Mouse (Mus musculus): ENCODE data around the gene Cacna1e. TPM values are rescaled to one million over a fixed set of nuclear protein-coding genes. Genes with fewer than 3 reads are reported as not detected.

The Cacna1e gene
- polyA plus RNA-seq, 1 experiment from 2014 or later = 0.12 TPM

DNA sequence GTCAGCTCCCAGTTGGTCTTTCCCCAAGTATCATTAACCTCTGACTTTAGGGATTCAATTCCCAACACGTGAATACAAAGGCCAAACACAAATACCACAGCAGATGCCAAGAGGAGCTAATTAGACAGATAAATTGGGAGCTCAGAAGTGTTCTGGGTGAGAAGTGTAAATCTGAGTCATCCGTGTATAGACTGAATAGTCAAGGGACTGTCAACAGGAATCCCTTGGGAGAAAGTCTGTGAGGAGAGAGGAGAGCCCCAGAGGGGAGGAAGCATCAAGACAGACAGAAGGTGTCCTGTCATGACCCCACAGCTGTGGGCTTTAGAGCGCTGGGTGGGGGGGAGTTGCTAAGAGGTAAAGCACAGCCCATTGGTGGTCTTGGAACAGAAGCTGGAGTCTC is 276.9 kb downstream of the Cacna1e start:
- WGBS = 53% methylated on average over 3 of the region's 3 CpGs

GRCm38 (mm10) chr1:154605601-154606000 is 278.7 kb downstream of the Cacna1e start:
- H3K4me3 ChIP-seq = no peak overlapping the region
- 76% methylated on average over 2 of the region's 2 CpGs for WGBS
- H3K27ac ChIP-seq (replicated peaks) = no peak overlapping the region
- H3K9me3 ChIP-seq = no peaks in the 10 kb centered on the region
- H3K9ac ChIP-seq = no peak overlapping the region
- ATAC-seq (ENCODE audit: extremely low read depth, insufficient number of reproducible peaks, low FRiP score, low TSS enrichment) = no peak
- H3K4me1 ChIP-seq = no peaks in the 10 kb centered on the region
- no peak overlapping the region for H3K4me2 ChIP-seq
- H3K27me3 ChIP-seq (replicated peaks) = no peaks in the 10 kb centered on the region
- no peaks in the 10 kb centered on the region for H3K36me3 ChIP-seq

More for the DNA sequence above, 276.9 kb downstream of the Cacna1e start:
- Histone ChIP-seq H3K9ac (no peak overlapping the region), H3K36me3 (no peaks in the 10 kb centered on the region), H3K27ac (replicated peaks) (no peak overlapping the region), H3K27me3 (replicated peaks) (no peaks in the 10 kb centered on the region), H3K4me3 (no peak overlapping the region), H3K9me3 (no peaks in the 10 kb centered on the region), H3K4me2 (no peak overlapping the region), H3K4me1 (no peaks in the 10 kb centered on the region)
- no peak for ATAC-seq (ENCODE audit: extremely low read depth, insufficient number of reproducible peaks, low FRiP score, low TSS enrichment)

DNA sequence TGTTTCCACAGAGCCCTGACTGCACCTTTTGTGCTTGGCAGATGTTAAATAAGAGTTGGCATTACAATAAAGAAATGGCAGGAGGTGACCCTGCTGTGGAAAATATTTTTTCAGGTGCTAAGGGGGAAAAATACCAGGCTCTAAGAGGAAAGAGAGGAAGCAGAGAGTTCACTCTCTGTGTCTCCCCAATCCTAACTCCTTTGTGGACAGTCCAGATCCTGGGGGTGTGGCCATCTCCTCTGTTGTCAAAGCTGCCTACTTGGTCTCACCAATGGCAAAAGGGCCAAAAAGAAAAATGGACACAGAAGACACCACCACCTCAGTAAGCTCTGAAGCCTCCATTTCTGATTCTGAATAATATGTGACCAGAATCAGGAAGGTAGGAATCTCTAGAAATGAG is 280.5 kb downstream of the Cacna1e start:
- Histone ChIP-seq H3K4me3 (no peak overlapping the region), H3K36me3 (no peaks in the 10 kb centered on the region)

GRCm38 (mm10) chr1:154602531-154602930 is 281.8 kb downstream of the Cacna1e start:
- Histone ChIP-seq H3K4me1 (no peaks in the 10 kb centered on the region), H3K36me3 (no peaks in the 10 kb centered on the region), H3K9me3 (no peaks in the 10 kb centered on the region), H3K27ac (replicated peaks) (no peak overlapping the region), H3K9ac (no peak overlapping the region), H3K27me3 (replicated peaks) (no peaks in the 10 kb centered on the region), H3K4me3 (no peak overlapping the region), H3K4me2 (no peak overlapping the region)
- ATAC-seq (ENCODE audit: extremely low read depth, insufficient number of reproducible peaks, low FRiP score, low TSS enrichment) = no peak
- WGBS = 76% methylated on average over 1 of the region's 1 CpGs

More for the DNA sequence above, 280.5 kb downstream of the Cacna1e start:
- Histone ChIP-seq H3K4me2 (no peak overlapping the region), H3K27ac (replicated peaks) (no peak overlapping the region), H3K4me1 (no peaks in the 10 kb centered on the region), H3K27me3 (replicated peaks) (no peaks in the 10 kb centered on the region), H3K9ac (no peak overlapping the region), H3K9me3 (no peaks in the 10 kb centered on the region)
- no peak for ATAC-seq (ENCODE audit: extremely low read depth, insufficient number of reproducible peaks, low FRiP score, low TSS enrichment)

DNA sequence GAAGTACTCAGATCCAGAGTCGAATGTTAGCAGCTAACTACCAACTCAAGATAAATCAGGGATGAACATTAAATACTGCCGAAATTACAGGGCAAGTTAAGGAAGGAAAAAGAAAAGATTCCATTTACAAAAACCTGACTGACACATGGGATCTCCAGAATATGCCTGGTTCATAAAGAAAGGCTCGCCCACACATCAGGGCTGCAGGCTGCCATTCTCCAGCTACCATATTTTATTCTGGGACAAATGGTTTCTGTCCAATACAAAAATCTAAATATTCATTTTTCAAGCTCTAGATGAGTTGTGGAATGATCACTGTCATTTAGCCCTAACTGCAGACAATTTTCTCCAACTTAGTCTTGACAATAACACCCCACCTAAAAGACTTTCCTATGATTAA is 301.8 kb downstream of the Cacna1e start:
- no peaks in the 10 kb centered on the region for H3K36me3 ChIP-seq
- H3K4me1 ChIP-seq = no peaks in the 10 kb centered on the region
- no peak overlapping the region for H3K4me3 ChIP-seq
- no peak for ATAC-seq (ENCODE audit: extremely low read depth, insufficient number of reproducible peaks, low FRiP score, low TSS enrichment)
- no peak overlapping the region for H3K27ac ChIP-seq (replicated peaks)
- 70% methylated on average over 3 of the region's 3 CpGs for WGBS
- H3K9me3 ChIP-seq = no peaks in the 10 kb centered on the region
- no peak overlapping the region for H3K4me2 ChIP-seq
- no peaks in the 10 kb centered on the region for H3K27me3 ChIP-seq (replicated peaks)
- no peak overlapping the region for H3K9ac ChIP-seq

- no peaks in the 10 kb centered on the region for H3K27me3 ChIP-seq (replicated peaks)
- no peak for ATAC-seq (ENCODE audit: extremely low read depth, insufficient number of reproducible peaks, low FRiP score, low TSS enrichment)
- H3K27ac ChIP-seq (replicated peaks) = no peak overlapping the region
- H3K9ac ChIP-seq = no peak overlapping the region
- H3K9me3 ChIP-seq = no peaks in the 10 kb centered on the region
- 59% methylated on average over 2 of the region's 2 CpGs for WGBS
- no peak overlapping the region for H3K4me3 ChIP-seq
- no peaks in the 10 kb centered on the region for H3K36me3 ChIP-seq
- H3K4me2 ChIP-seq = no peak overlapping the region
- H3K4me1 ChIP-seq = no peaks in the 10 kb centered on the region
These were observed 304.4 kb downstream of the Cacna1e start for GRCm38 (mm10) chr1:154579929-154580328.

DNA sequence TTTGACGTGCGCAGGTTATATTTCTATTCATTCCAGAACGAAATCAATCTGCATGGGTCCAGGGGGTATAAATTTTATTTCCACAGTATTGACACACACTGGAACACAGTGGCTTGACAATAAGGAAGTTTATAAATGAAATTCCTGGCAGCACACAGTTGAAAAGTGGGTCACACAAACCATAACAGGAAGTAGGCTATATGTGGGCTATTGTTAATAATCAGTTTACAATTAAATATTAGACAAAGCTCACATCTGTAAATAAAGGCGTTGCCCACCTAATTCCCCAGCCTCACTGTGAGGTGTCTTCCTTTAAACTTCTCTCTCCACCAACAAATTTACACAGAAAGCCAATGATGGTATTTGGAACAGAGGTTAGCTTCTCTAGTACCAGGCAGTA is 305.6 kb downstream of the Cacna1e start:
- 75% methylated on average over 4 of the region's 4 CpGs for WGBS
- Histone ChIP-seq H3K27me3 (replicated peaks) (no peaks in the 10 kb centered on the region), H3K9ac (no peak overlapping the region), H3K36me3 (no peaks in the 10 kb centered on the region), H3K4me3 (no peak overlapping the region), H3K27ac (replicated peaks) (no peak overlapping the region), H3K4me1 (no peaks in the 10 kb centered on the region), H3K4me2 (no peak overlapping the region), H3K9me3 (no peaks in the 10 kb centered on the region)
- no peak for ATAC-seq (ENCODE audit: extremely low read depth, insufficient number of reproducible peaks, low FRiP score, low TSS enrichment)

- no peaks in the 10 kb centered on the region for H3K9me3 ChIP-seq
- no peak for ATAC-seq (ENCODE audit: extremely low read depth, insufficient number of reproducible peaks, low FRiP score, low TSS enrichment)
- WGBS = 64% methylated on average over 2 of the region's 2 CpGs
These were observed 307.9 kb downstream of the Cacna1e start for GRCm38 (mm10) chr1:154576418-154576817.

DNA sequence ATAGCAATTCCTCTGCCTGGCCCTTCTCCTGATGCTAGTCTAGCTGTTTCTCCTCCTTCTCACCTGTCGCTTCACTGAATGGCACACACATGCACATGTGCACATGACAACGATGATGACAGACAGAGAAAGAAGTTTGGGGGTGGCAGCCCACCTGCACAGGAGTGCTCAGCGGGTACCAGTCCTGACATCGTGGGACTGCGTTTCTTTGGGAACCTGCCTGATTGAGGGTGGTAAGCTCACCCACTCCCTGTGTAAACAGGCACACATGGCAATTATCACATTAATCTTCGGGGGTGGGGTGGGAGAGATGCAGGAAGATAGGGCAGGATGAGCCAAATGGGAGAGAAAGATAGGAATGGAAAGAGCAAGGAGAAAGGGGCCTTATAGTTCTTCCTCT is 318.3 kb downstream of the Cacna1e start:
- Histone ChIP-seq H3K36me3 (no peaks in the 10 kb centered on the region), H3K9ac (no peak overlapping the region), H3K4me1 (no peaks in the 10 kb centered on the region), H3K27me3 (replicated peaks) (no peaks in the 10 kb centered on the region), H3K4me2 (no peak overlapping the region), H3K9me3 (no peaks in the 10 kb centered on the region), H3K4me3 (no peak overlapping the region), H3K27ac (replicated peaks) (no peak overlapping the region)
- no peak for ATAC-seq (ENCODE audit: extremely low read depth, insufficient number of reproducible peaks, low FRiP score, low TSS enrichment)
- WGBS = 67% methylated on average over 6 of the region's 6 CpGs

More at GRCm38 (mm10) chr1:154576418-154576817, 307.9 kb downstream of the Cacna1e start:
- Histone ChIP-seq H3K4me2 (no peak overlapping the region), H3K4me3 (no peak overlapping the region), H3K4me1 (no peaks in the 10 kb centered on the region), H3K9ac (no peak overlapping the region), H3K27me3 (replicated peaks) (no peaks in the 10 kb centered on the region), H3K36me3 (no peaks in the 10 kb centered on the region), H3K27ac (replicated peaks) (no peak overlapping the region)

DNA sequence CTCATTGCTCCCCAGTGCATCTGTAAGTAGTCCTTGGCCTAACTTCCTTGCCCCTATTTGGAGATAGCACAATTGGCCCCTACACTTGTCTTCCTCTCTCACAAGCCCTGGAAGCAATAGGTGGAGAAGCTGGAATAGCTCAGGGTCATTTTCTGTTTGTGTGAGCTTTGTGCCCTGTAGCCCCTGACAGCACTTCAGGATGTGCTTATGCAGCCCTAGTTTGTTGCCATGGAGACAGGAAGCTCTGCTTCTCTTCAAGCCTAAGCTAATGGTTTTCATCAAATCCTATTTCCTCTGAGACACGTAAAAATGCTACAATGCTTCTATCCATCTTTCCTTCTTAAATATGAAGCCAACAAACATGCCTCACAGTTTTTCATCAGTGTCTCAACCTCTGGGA is 328.5 kb downstream of the Cacna1e start:
- Histone ChIP-seq H3K36me3 (no peaks in the 10 kb centered on the region), H3K9me3 (no peaks in the 10 kb centered on the region), H3K4me3 (no peak overlapping the region), H3K9ac (no peak overlapping the region), H3K4me1 (peaks cover 6% of the 10 kb centered on the region; the same call in 1 of the 2 replicates), H3K27me3 (replicated peaks) (no peaks in the 10 kb centered on the region), H3K27ac (replicated peaks) (no peak overlapping the region; the same call in 1 of the 2 replicates), H3K4me2 (no peak overlapping the region)
- ATAC-seq (ENCODE audit: extremely low read depth, insufficient number of reproducible peaks, low FRiP score, low TSS enrichment) = no peak
- 32% methylated on average over 1 of the region's 1 CpGs for WGBS

DNA sequence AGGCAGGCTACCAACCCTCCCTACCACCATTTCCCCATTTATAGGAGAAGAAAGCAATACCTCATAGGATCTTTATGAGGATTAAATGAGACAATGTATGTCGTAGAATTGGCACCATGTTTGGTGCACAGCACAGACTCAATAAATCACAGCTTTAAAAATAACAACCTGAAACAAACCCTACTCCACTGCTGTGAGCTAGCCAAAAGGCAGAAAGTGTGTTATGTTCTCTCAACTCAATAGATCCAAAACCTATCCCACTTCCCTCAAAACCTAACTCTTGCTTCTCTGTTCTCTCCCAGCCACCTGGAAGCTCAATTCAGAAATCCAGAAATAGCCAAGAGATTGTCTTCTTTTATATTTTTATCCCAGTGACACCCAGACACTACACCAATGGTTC is 331.2 kb downstream of the Cacna1e start:
- no peaks in the 10 kb centered on the region for H3K36me3 ChIP-seq
- no peaks in the 10 kb centered on the region for H3K9me3 ChIP-seq
- H3K27me3 ChIP-seq (replicated peaks) = no peaks in the 10 kb centered on the region
- no peak overlapping the region for H3K9ac ChIP-seq
- no peak overlapping the region for H3K27ac ChIP-seq (replicated peaks)
- no peak overlapping the region for H3K4me3 ChIP-seq
- 74% methylated on average over 1 of the region's 1 CpGs for WGBS
- H3K4me1 ChIP-seq = peaks cover 6% of the 10 kb centered on the region; the same call in 1 of the 2 replicates
- no peak overlapping the region for H3K4me2 ChIP-seq
- no peak for ATAC-seq (ENCODE audit: extremely low read depth, insufficient number of reproducible peaks, low FRiP score, low TSS enrichment)

- Histone ChIP-seq H3K4me2 (no peak overlapping the region), H3K27ac (replicated peaks) (no peak overlapping the region), H3K9ac (no peak overlapping the region), H3K27me3 (replicated peaks) (no peaks in the 10 kb centered on the region), H3K4me3 (no peak overlapping the region), H3K4me1 (no peaks in the 10 kb centered on the region), H3K9me3 (no peaks in the 10 kb centered on the region), H3K36me3 (no peaks in the 10 kb centered on the region)
- no peak for ATAC-seq (ENCODE audit: extremely low read depth, insufficient number of reproducible peaks, low FRiP score, low TSS enrichment)
These were observed 346.9 kb downstream of the Cacna1e start for GRCm38 (mm10) chr1:154537445-154537844.

Measured in heart, embryonic 13.5 days (tissue).